Mouse (Mus musculus) v-Abl transformed pro-B cells (cell line): Measurements from ENCODE around the gene Edem3.

ENCODE experiments used
- in situ Hi-C, 2 experiments: fragments of 400-800 bp; cut with MboI; formaldehyde crosslinking; loops; one replicate each; pipeline ENCODE4 v1.15.1; 2025; ENCODE audit not compliant: unreplicated experiment in 2 of 2

Gene Edem3

GRCm38 (mm10) chr1:151754881-151755659, at the start of gene Edem3:
Gene Edem3 (plus strand): TSS chr1:151755371.
- in situ Hi-C loops: loop anchor here (5.0 kb wide), 1 partner anchor 38 kb away; no protein-coding TSS in a partner anchor

- in situ Hi-C loops: loop anchor here (5.0 to 10.0 kb wide), 5 partner anchors 251 to 671 kb away; no protein-coding TSS in a partner anchor
These were observed 49.3 kb upstream of the Edem3 start for GRCm38 (mm10) chr1:151705723-151706396.

- in situ Hi-C loops: loop anchor here (5.0 to 10.0 kb wide), 5 partner anchors 252 to 672 kb away; no protein-coding TSS in a partner anchor
These were observed 48.8 kb upstream of the Edem3 start for GRCm38 (mm10) chr1:151706397-151706752.

GRCm38 (mm10) chr1:151708966-151709733, 46.0 kb upstream of the Edem3 start:
- in situ Hi-C loops: loop anchor here (5.0 to 10.0 kb wide), 5 partner anchors 254 to 674 kb away; no protein-coding TSS in a partner anchor

- in situ Hi-C loops: loop anchor here (5.0 to 10.0 kb wide), 6 partner anchors 255 to 675 kb away; partner anchors contain the start of gene Ivns1abp (in 1 of the 2)
These were observed 45.5 kb upstream of the Edem3 start for GRCm38 (mm10) chr1:151709734-151710022.

- in situ Hi-C loops: loop anchor here in 1 of 2 experiments (10.0 kb wide), 1 partner anchor 366 kb away; the partner anchor contains the start of gene Ivns1abp
These were observed 44.6 kb upstream of the Edem3 start for GRCm38 (mm10) chr1:151710424-151711055.

- in situ Hi-C loops: loop anchor here in 1 of 2 experiments (10.0 kb wide), 1 partner anchor 366 kb away; the partner anchor contains the start of gene Ivns1abp
These were observed 44.1 kb upstream of the Edem3 start for GRCm38 (mm10) chr1:151711062-151711461.

GRCm38 (mm10) chr1:151712664-151713063, 42.5 kb upstream of the Edem3 start:
- in situ Hi-C loops: loop anchor here in 1 of 2 experiments (10.0 kb wide), 1 partner anchor 368 kb away; the partner anchor contains the start of gene Ivns1abp

GRCm38 (mm10) chr1:151713622-151714021, 41.5 kb upstream of the Edem3 start:
- in situ Hi-C loops: loop anchor here in 1 of 2 experiments (10.0 kb wide), 1 partner anchor 369 kb away; the partner anchor contains the start of gene Ivns1abp

- in situ Hi-C loops: loop anchor here (5.0 to 10.0 kb wide), 2 partner anchors 41 to 371 kb away; partner anchors contain the start of genes Edem3 (in 2 of the 2) and Ivns1abp (in 1 of the 2)
These were observed 39.0 kb upstream of the Edem3 start for GRCm38 (mm10) chr1:151716024-151716710.

GRCm38 (mm10) chr1:151717624-151718023, 37.5 kb upstream of the Edem3 start:
- in situ Hi-C loops: loop anchor here (5.0 to 10.0 kb wide), 2 partner anchors 40 to 373 kb away; partner anchors contain the start of genes Edem3 (in 2 of the 2) and Ivns1abp (in 1 of the 2)

- in situ Hi-C loops: loop anchor here (5.0 to 10.0 kb wide), 2 partner anchors 39 to 374 kb away; partner anchors contain the start of genes Edem3 (in 2 of the 2) and Ivns1abp (in 1 of the 2)
These were observed 36.6 kb upstream of the Edem3 start for GRCm38 (mm10) chr1:151718575-151718974.

- in situ Hi-C loops: loop anchor here (5.0 to 10.0 kb wide), 2 partner anchors 37 to 375 kb away; partner anchors contain the start of genes Edem3 (in 2 of the 2) and Ivns1abp (in 1 of the 2)
These were observed 35.3 kb upstream of the Edem3 start for GRCm38 (mm10) chr1:151719911-151720310.

- in situ Hi-C loops: no loop called here
These were observed 34.6 kb upstream of the Edem3 start for GRCm38 (mm10) chr1:151720566-151720965.

GRCm38 (mm10) chr1:151721357-151721983, 33.7 kb upstream of the Edem3 start:
- in situ Hi-C loops: no loop called here

GRCm38 (mm10) chr1:151723771-151724170, 31.4 kb upstream of the Edem3 start:
- in situ Hi-C loops: no loop called here

GRCm38 (mm10) chr1:151725590-151725989, 29.6 kb upstream of the Edem3 start:
- in situ Hi-C loops: no loop called here

- in situ Hi-C loops: no loop called here
These were observed 28.8 kb upstream of the Edem3 start for GRCm38 (mm10) chr1:151726358-151726757.
